Mouse (Mus musculus) A20 (cell line): ENCODE measurements around the gene Eif3a.
A peak's percentile ranks its signal among the peaks of the same experiment; 100 is the strongest.

Experiments
- DNase-seq: peaks from one replicate; pipeline ENCODE4 v3.0.0-alpha.2; 2011; ENCODE audit warnings: low read depth, low spot score

Gene Eif3a

GRCm38 (mm10) chr19:60790551-60791161 lies at the start of gene Eif3a:
Eif3a (minus strand) TSS chr19:60790658.
- DNase-seq, result peak; percentile 97

DNA sequence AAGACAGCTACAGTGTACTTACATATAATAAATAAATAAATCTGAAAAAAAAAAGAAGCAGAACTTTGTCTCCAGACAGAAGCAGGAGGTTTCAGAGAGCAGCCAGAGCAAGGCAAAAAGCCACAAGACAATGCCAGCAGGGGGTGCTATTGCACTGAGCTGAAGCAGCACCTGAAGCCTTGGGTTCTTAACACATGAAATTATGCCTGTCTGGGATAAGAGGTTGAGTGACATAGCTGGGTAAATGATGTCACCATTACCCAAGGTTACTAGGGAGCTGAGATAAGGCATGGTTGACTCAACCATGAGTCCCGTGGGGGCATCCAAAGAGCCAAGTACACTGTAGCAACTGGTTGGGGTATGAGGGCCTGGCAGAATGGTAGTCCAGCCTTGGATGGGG lies 47.3 kb upstream of the Eif3a start:
- no peak for DNase-seq

DNA sequence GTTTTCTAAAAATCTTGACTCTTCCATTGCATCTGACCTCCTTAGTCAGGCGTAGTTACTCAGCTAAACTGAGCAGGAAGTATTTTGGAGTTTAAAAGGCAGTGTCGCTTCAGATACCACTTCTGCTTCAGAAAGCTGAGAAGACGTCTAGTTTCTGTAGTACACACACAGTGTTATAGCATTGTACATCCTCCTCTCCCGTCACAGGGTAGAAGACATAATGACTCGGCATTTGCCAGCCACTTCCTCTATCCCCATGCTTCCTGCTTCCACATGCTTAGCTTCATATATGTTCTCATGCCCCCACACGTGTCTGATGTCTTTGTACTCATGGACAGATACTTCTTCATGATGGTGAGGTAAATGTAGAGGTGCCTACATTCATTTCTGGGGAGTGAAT lies 28.2 kb upstream of the Eif3a start:
- DNase-seq, result no peak

- DNase-seq, result no peak
Measured at GRCm38 (mm10) chr19:60813133-60813532, 22.7 kb upstream of the Eif3a start.

DNA sequence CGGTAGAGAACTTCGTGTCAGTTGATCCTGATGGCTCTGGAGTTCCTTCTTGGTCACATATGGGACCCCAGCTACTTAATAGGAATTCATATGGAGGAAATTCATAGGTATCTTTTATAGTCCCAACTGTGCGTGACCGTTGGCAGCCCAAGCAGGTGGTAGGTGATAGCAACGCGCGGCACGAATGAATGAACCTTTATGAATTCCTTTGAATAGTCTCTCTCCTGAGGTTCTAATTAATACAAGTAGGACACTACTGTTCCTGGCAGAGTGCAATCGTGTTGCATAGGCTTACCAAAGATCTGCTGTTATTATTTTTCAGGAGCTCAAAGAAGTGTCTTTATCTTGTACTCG lies 21.6 kb upstream of the Eif3a start:
- no peak for DNase-seq

- peak; percentile 97 for DNase-seq
Measured at GRCm38 (mm10) chr19:60811098-60812035, 20.9 kb upstream of the Eif3a start, which contains the start of gene Fam45a. Fam45a (plus strand) TSS chr19:60811585.

DNA sequence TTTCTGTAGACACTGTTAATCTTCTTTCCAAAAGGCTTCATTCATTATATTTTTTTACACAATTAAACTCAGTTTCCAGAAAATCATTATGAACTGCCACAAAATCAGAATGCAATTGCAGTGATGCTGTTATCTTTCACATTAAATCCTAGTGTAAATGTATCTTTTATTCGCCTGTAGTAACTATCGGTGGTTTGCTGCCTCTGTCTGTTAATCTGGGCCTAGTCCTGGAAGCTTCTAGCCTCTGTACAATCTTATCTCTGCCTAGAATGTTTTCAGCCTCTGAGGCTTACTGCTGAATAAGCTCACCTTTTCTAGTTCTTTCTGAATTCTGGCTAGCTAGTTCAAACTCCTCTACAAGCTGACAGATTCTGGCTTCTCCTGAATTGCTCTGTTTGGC lies 19.5 kb upstream of the Eif3a start:
- no peak for DNase-seq

DNA sequence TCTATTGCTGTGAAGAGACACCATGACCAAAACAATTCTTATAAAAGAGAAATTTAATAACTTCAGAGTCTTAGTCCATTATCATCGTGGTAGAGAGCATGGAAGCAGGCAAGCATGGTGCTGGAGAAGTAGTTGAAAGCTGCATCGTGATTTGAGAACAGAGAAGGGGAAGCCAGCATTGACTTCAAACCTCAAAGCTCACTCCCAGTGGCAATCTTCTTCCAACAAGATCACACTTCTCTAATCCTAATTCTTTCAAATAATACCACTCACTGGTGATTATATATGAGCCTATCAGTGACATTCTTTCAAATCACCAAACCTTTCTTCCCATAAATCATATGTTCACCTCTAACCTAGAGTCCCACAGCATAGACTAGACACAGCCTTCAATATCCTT lies 14.4 kb upstream of the Eif3a start:
- no peak for DNase-seq

- DNase-seq, result no peak
Measured at GRCm38 (mm10) chr19:60799867-60800569, 9.6 kb upstream of the Eif3a start.

- DNase-seq, result no peak
Measured at GRCm38 (mm10) chr19:60797415-60797814, 7.0 kb upstream of the Eif3a start.

- no peak for DNase-seq
Measured at GRCm38 (mm10) chr19:60795244-60795643, 4.8 kb upstream of the Eif3a start.

DNA sequence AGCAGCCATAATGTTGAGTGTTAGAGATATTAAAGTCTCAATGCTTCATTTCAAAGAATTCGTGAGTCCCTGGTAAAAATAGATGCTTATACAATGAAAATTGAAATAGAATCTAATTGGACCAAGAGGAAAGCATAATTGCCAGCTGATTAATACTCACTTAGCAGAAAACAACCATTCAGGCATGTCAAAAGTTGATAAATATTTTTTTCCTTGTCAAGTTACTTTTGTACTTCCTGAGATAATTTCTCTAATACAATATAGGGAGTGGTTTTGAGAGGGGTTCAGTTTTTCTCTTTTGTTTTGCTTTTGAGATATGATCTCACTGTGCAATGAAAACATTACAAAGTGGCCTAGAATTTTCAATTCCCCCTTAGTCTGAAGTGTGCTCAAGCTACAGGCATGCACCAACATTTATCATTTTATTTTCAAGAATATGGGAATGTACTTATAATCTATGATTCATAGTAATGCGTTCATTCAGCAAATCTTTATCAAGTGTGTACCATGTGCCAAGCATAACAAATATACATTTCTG lies 2.8 kb upstream of the Eif3a start:
- DNase-seq, result no peak

DNA sequence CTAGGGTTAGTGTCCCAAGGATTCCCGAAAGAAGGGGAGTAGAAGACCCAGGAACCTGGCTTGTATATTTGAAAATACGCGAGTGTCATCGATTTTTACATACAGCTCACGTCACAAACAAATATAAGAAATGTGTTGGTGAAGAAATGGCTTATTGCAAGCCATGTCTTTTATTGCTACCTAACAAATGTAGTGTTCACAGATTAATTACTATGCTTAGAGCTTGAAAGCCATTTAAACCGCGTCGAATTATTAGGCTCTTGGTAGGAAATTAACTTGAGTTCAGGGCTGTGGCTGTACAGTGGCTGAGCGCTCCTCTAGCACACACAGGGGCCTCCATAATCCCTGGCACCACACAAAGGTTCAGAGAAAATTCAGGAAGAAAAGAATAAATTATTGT lies 706 bp upstream of the Eif3a start:
- DNase-seq, result no peak

DNA sequence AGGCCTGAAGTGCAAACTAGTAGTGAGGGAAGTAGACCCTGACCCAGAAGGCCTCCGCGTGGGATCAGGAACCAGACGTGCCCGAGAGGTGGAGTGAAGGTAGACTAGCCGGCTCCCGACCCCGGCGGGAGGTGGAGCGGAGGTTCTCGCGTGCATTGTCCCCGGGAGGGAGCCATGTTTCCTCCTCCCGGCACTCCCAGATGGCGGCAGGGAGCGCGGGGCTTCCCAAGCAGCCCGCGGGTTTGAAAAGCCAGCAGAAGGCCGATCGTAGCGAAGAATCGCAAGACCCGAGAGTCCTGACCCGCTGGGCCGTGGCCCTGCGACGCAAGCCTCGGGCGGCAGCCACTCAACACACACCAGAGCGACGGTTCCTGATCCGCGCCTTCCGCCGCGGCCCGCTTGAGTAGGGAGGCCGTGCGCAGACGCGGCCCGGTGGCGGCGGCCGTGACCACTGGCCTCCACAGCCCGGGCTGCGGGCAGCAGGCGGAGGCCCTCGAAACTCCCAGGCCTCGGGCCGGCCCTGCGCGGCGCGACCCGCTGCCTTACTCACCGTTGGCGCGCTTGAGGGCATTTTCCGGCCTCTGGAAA lies 445 bp downstream of the Eif3a start:
- DNase-seq, result peak; percentile 72

GRCm38 (mm10) chr19:60789452-60789851 lies 1.0 kb downstream of the Eif3a start:
- no peak for DNase-seq

- peak; percentile 35 for DNase-seq
Measured at GRCm38 (mm10) chr19:60788214-60788960, 2.1 kb downstream of the Eif3a start.

- no peak for DNase-seq
Measured at GRCm38 (mm10) chr19:60787465-60788150, 2.9 kb downstream of the Eif3a start.

GRCm38 (mm10) chr19:60784712-60785111 lies 5.7 kb downstream of the Eif3a start:
- no peak for DNase-seq

DNA sequence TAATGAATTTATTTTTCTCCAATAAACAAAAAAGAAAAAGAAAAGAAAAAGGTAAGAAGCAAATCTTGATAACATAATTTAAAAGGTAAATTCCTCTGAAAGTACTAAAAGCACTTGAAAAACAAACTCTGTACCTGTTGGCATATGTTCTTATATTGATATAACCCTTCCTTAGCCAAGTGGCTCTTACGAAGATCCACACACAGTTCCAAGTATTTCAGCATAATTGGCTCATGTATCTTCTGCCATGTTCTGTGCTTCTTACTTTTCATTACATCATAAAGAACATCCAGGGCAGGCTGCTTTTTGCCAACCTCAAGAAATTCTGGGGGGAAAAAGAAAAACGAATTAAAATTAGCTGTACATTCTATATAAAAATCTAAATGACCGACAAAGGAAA lies 8.4 kb downstream of the Eif3a start:
- no peak for DNase-seq

GRCm38 (mm10) chr19:60773366-60773765 lies 17.1 kb downstream of the Eif3a start:
- no peak for DNase-seq
